Mouse (Mus musculus): ENCODE results near the gene Jhy.

DNA sequence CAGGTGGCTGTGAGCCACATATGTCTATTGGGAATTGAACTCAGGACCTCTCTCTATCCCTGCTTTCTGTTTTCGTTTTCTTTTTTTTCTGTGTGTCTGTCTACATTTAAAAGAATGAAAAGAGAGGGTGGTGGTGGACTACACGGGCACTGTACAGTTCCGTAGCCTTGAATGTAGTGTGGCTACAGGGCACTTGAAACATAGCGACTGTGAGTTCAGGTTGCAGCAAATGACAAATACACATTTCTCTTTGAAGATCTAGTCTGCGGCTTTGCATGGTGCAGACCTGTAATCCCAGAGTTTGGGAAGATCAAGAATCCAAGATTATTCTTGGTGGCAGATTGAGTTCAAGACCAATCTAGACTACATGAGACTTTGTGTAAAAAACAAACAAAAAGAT, 93.6 kb downstream of the Jhy start:
- TF ChIP-seq CTCF (IDR thresholded peaks at IDR 0.05; ENCODE audit: control insufficient read depth, insufficient read depth, insufficient replicate concordance, low read depth, low read length) (no peak), POLR2A (IDR thresholded peaks at IDR 0.05; ENCODE audit: control insufficient read depth, low read depth, low read length) (no peak)
